Mouse (Mus musculus): ENCODE measurements around the gene Asb7. TPM values are rescaled to one million over a fixed set of nuclear protein-coding genes. Genes with fewer than 3 reads are reported as not detected.

Asb7 gene
- polyA plus RNA-seq (2015; fragmentation: Nextera tagmentation; extraction: Ambion mirVana), result 5.3 and 7.8 TPM in 2 replicates

GRCm38 (mm10) chr7:66689294-66689619, at the start of gene Asb7:
Gene Asb7 (minus strand): TSS chr7:66689596.

GRCm38 (mm10) chr7:66689620-66690360, 394 bp upstream of the Asb7 start, which contains the start of gene Lins1:
Gene Lins1 (plus strand): TSS chr7:66689889.

Other genes with a start within 250 kb of the Asb7 start
- 5.5 and 6.6 TPM in 2 replicates for gene Lins1, start 293 bp upstream of the Asb7 start, polyA plus RNA-seq (2015; fragmentation: Nextera tagmentation; extraction: Ambion mirVana)
- gene Cers3, start 53.9 kb upstream of the Asb7 start, polyA plus RNA-seq (2015; fragmentation: Nextera tagmentation; extraction: Ambion mirVana), result 0.06 and 0.08 TPM in 2 replicates
- 2.0 and 2.6 TPM in 2 replicates for gene Adamts17, start 150.1 kb upstream of the Asb7 start, polyA plus RNA-seq (2015; fragmentation: Nextera tagmentation; extraction: Ambion mirVana)